Mouse (Mus musculus): ENCODE measurements around the gene Tmem222. TPM values are rescaled to one million over a fixed set of nuclear protein-coding genes. Genes with fewer than 3 reads are reported as not detected.

Gene Tmem222
- polyA plus RNA-seq, 1 experiment: 58.0 TPM

DNA sequence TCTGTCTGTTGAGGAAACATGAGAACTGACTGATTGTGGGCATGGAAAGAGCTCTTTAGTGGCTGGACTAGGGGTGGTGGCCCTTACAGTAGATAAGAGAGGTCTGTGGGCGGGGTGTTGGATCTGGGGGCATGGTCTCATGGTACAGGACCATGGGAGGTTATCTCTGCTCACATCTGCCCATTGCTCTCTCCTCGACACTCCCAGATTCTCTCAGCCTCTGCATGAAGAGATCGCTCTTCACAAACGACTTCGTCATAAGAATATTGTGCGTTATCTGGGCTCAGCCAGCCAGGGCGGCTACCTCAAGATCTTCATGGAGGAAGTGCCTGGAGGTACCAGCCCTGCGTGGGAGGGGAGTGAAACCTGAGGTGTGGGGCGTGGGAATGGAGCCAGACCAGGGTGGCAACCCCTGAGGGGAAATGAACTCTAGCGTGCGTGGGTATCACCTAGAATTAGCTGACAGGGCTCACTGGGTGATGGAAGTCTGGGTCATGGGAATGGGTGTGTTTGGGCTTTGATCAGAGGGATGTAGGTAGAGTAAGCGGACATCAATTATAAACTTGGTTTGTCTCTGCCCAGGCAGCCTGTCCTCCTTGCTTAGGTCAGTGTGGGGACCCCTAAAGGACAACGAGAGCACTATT lies 29.7 kb downstream of the Tmem222 start:
- Histone ChIP-seq H3K4me3 (ENCODE audit: extremely low read depth, insufficient read depth, insufficient read length) (no peak overlapping the region), H3K27ac (ENCODE audit: insufficient read depth, low read length) (no peak overlapping the region; the same call in 1 of the 2 replicates), H3K4me1 (ENCODE audit: control insufficient read depth, insufficient read depth, insufficient read length) (peaks cover 7% of the 10 kb centered on the region), H3K27me3 (ENCODE audit: control insufficient read depth, insufficient read depth, low read length) (peaks cover 3% of the 10 kb centered on the region; the same call in 1 of the 2 replicates), H3K36me3 (ENCODE audit: control insufficient read depth, insufficient read depth, low read length) (no peaks in the 10 kb centered on the region)
- TF ChIP-seq CTCF (IDR thresholded peaks at IDR 0.05; ENCODE audit: extremely low read depth, insufficient read depth, insufficient read length, insufficient replicate concordance): no peak
- no peak for TF ChIP-seq POLR2A (IDR thresholded peaks at IDR 0.05; ENCODE audit: low read depth, low read length)
- DNase-seq (ENCODE audit: low read depth in 1 of 2, low spot score in 2 of 2): no peak
- 51% methylated on average over 13 of the region's 13 CpGs for WGBS

DNA sequence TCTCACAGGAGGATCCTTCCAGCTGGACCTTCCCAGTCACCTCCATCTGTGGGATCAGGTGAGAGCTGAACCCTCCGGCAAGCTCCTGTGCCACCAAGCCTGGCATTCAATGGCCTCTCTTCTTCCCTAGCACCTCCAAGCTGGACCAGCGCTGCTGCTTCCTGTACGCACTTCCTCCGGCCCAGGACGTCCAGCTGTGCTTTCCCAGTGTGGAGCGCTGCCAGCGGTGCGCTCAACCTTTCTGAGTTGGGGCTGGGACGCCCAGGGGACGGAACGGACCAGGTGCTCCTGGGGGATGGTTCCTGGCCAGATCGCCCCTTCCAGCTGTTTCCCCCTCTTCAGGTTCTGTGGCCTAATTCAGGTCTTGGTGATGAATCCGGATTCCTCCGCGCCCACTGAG lies 30.5 kb downstream of the Tmem222 start:
- Histone ChIP-seq H3K4me3 (ENCODE audit: extremely low read depth, insufficient read depth, insufficient read length) (no peak overlapping the region), H3K27me3 (ENCODE audit: control insufficient read depth, insufficient read depth, low read length) (peaks cover 3% of the 10 kb centered on the region; the same call in 1 of the 2 replicates), H3K36me3 (ENCODE audit: control insufficient read depth, insufficient read depth, low read length) (no peaks in the 10 kb centered on the region), H3K4me1 (ENCODE audit: control insufficient read depth, insufficient read depth, insufficient read length) (peaks cover 7% of the 10 kb centered on the region), H3K27ac (ENCODE audit: insufficient read depth, low read length) (no peak overlapping the region)
- WGBS: 81% methylated on average over 15 of the region's 15 CpGs
- no peak for DNase-seq (ENCODE audit: low read depth in 1 of 2, low spot score in 2 of 2)
- TF ChIP-seq CTCF (IDR thresholded peaks at IDR 0.05; ENCODE audit: extremely low read depth, insufficient read depth, insufficient read length, insufficient replicate concordance) (no peak), POLR2A (IDR thresholded peaks at IDR 0.05; ENCODE audit: low read depth, low read length) (no peak)

DNA sequence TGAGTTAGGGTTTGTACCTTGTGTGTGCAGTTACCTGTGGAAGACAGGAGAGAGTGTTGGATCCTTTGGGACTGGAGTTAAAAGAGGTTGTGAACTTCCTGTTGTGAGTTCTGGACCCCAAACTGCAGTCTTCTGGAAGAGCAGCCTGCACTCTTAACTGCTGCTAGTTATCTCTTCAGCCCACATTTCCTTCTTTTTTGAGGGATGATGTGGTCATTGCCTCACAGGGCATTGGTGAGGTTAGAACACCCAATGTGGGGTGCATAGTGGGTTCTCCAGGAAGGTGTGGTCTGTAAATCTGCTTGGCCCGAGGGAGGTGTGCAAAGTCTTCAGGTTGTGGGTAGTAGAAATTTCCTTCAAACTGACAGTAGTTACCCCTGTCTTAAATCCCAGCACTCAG lies 33.3 kb downstream of the Tmem222 start:
- WGBS: 32% methylated on average over 1 of the region's 1 CpGs
- H3K4me3 ChIP-seq (ENCODE audit: extremely low read depth, insufficient read depth, insufficient read length): no peak overlapping the region
- no peak for TF ChIP-seq CTCF (IDR thresholded peaks at IDR 0.05; ENCODE audit: extremely low read depth, insufficient read depth, insufficient read length, insufficient replicate concordance)
- no peak overlapping the region for H3K27ac ChIP-seq (ENCODE audit: insufficient read depth, low read length)
- H3K27me3 ChIP-seq (ENCODE audit: control insufficient read depth, insufficient read depth, low read length): no peaks in the 10 kb centered on the region
- DNase-seq (ENCODE audit: low read depth in 1 of 2, low spot score in 2 of 2): no peak
- H3K36me3 ChIP-seq (ENCODE audit: control insufficient read depth, insufficient read depth, low read length): no peaks in the 10 kb centered on the region
- peaks cover 14% of the 10 kb centered on the region for H3K4me1 ChIP-seq (ENCODE audit: control insufficient read depth, insufficient read depth, insufficient read length)

DNA sequence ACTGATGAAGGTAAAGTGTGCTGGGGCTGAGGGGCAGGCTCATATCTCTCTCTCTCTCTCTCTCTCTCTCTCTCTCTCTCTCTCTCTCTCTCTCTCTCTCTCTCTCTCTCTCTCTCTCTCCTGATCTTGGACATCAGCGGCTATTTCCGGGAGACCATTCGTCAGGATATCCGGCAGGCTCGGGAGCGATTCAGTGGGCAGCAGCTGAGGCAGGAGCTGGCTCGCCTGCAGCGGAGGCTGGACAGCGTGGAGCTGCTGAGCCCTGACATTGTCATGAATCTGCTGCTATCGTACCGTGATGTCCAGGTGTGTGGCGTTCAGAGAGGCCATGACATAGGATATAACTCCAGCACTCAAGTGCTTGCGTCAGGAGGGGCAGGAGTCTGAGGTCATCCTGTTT lies 34.1 kb downstream of the Tmem222 start:
- no peaks in the 10 kb centered on the region for H3K27me3 ChIP-seq (ENCODE audit: control insufficient read depth, insufficient read depth, low read length)
- WGBS: 78% methylated on average over 13 of the region's 13 CpGs
- no peak overlapping the region for H3K4me3 ChIP-seq (ENCODE audit: extremely low read depth, insufficient read depth, insufficient read length)
- H3K36me3 ChIP-seq (ENCODE audit: control insufficient read depth, insufficient read depth, low read length): no peaks in the 10 kb centered on the region
- H3K27ac ChIP-seq (ENCODE audit: insufficient read depth, low read length): no peak overlapping the region
- peaks cover 14% of the 10 kb centered on the region for H3K4me1 ChIP-seq (ENCODE audit: control insufficient read depth, insufficient read depth, insufficient read length)
- DNase-seq (ENCODE audit: low read depth in 1 of 2, low spot score in 2 of 2): no peak
- TF ChIP-seq POLR2A (IDR thresholded peaks at IDR 0.05; ENCODE audit: low read depth, low read length): no peak

DNA sequence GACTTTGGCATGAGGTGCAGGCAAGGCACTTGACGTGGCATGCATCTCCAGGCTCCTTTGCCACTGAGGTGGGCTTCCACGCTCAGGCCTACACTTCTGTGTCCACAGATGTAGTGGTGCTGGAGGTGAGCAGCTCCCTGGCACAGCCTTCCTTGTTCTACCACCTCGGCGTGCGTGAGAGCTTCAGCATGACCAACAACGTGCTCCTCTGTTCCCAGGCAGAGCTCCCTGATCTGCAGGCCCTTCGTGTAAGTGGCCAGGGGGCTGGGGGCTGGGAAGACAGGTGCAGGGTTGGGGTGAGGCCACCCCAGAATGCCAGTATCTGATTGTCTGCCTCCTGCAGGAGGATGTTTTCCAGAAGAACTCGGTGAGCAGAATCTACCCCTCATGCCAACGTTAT lies 34.9 kb downstream of the Tmem222 start:
- no peak overlapping the region for H3K27ac ChIP-seq (ENCODE audit: insufficient read depth, low read length)
- WGBS: 87% methylated on average over 9 of the region's 9 CpGs
- H3K27me3 ChIP-seq (ENCODE audit: control insufficient read depth, insufficient read depth, low read length): no peaks in the 10 kb centered on the region
- no peak overlapping the region for H3K4me3 ChIP-seq (ENCODE audit: extremely low read depth, insufficient read depth, insufficient read length)
- no peaks in the 10 kb centered on the region for H3K36me3 ChIP-seq (ENCODE audit: control insufficient read depth, insufficient read depth, low read length)
- peaks cover 9% of the 10 kb centered on the region for H3K4me1 ChIP-seq (ENCODE audit: control insufficient read depth, insufficient read depth, insufficient read length)
- TF ChIP-seq POLR2A (IDR thresholded peaks at IDR 0.05; ENCODE audit: low read depth, low read length) (no peak), CTCF (IDR thresholded peaks at IDR 0.05; ENCODE audit: extremely low read depth, insufficient read depth, insufficient read length, insufficient replicate concordance) (no peak)
- DNase-seq (ENCODE audit: low read depth in 1 of 2, low spot score in 2 of 2): no peak

DNA sequence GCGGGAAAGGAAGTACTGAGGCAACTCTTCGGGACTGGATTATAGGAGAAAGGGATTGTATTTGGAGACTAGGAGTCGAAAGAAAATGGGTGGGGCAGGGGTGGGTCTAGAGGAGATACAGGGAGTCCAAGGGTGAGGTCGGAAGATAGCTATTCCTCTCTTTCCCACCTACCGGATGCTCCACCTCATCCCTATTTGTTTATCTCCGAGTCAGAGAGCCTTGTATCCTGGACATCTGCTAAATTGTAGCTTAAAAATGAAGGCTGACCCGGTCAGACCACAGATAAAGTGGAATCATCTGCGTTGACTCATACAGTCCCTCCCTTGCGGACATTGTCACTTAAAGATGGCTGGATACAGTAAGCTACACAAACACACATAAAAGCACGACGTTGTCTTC lies 35.7 kb downstream of the Tmem222 start:
- Histone ChIP-seq H3K36me3 (ENCODE audit: control insufficient read depth, insufficient read depth, low read length) (no peaks in the 10 kb centered on the region), H3K4me3 (ENCODE audit: extremely low read depth, insufficient read depth, insufficient read length) (peak overlapping the region; percentile 21; the same call in 1 of the 2 replicates), H3K27me3 (ENCODE audit: control insufficient read depth, insufficient read depth, low read length) (no peaks in the 10 kb centered on the region), H3K27ac (ENCODE audit: insufficient read depth, low read length) (no peak overlapping the region), H3K4me1 (ENCODE audit: control insufficient read depth, insufficient read depth, insufficient read length) (peaks cover 9% of the 10 kb centered on the region)
- WGBS: 43% methylated on average over 11 of the region's 11 CpGs
- DNase-seq (ENCODE audit: low read depth in 1 of 2, low spot score in 2 of 2): no peak
- TF ChIP-seq POLR2A (IDR thresholded peaks at IDR 0.05; ENCODE audit: low read depth, low read length) (no peak), CTCF (IDR thresholded peaks at IDR 0.05; ENCODE audit: extremely low read depth, insufficient read depth, insufficient read length, insufficient replicate concordance) (no peak)

Measured in spleen, adult 2 months (tissue).